Mouse (Mus musculus) frontal cortex, adult 2 months (tissue): ENCODE measurements around the gene Rhox4a2. TPM values are rescaled to one million over a fixed set of nuclear protein-coding genes. Genes with fewer than 3 reads are reported as not detected.
"Not testable (repeated sequence)": the region's sequence is repeated elsewhere in the genome, so short reads cannot be mapped to it uniquely, and the experiment has no call there.

Source experiments
- DNase-seq, 2 experiments: peaks; one replicate each; pipeline ENCODE4 v3.0.0; 2022; ENCODE audit warnings: low spot score in 1 of 2; ENCODE audit errors: extremely low spot score in 1 of 2
- polyA plus RNA-seq: library from polyadenylated mRNA; depleted of rRNA; stranded (reverse); fragments of >200 nt; gene quantifications from 2 replicates; pipeline ENCODE4 v1.2.3, GENCODE M21; 2012; rRNA removed

Rhox4a2 gene
- polyA plus RNA-seq, result not detected in 2 replicates

GRCm38 (mm10) chrX:37390548-37390947, at the start of gene Rhox4a2:
Gene Rhox4a2, plus strand, starts transcription at chrX:37390848.
- DNase-seq, result not testable (repeated sequence)

- DNase-seq, result not testable (repeated sequence)
These were observed 10.9 kb upstream of the Rhox4a2 start, which contains the start of gene Rhox3a2 for GRCm38 (mm10) chrX:37379728-37380127. Gene Rhox3a2, plus strand, starts transcription at chrX:37380028.

- not testable (repeated sequence) for DNase-seq
These were observed 21.1 kb downstream of the Rhox4a2 start, which contains the start of gene Rhox2b for GRCm38 (mm10) chrX:37411767-37412166. Gene Rhox2b, plus strand, starts transcription at chrX:37412067.

- not testable (repeated sequence) for DNase-seq
These were observed 41.5 kb downstream of the Rhox4a2 start, which contains the start of gene Rhox4b for GRCm38 (mm10) chrX:37432194-37432593. Gene Rhox4b, plus strand, starts transcription at chrX:37432494.

Other genes starting within 250 kb of the Rhox4a2 start
- gene Akap14, start 222.0 kb upstream of the Rhox4a2 start, polyA plus RNA-seq, result not detected in 2 replicates
- 579 and 627 TPM in 2 replicates for gene Ndufa1, start 199.7 kb upstream of the Rhox4a2 start, polyA plus RNA-seq
- 7.4 and 8.2 TPM in 2 replicates for gene Rnf113a1, start 199.6 kb upstream of the Rhox4a2 start, polyA plus RNA-seq
- 0.13 TPM in 1 of 2 replicates, not detected in the other for gene Gm9, start 179.8 kb upstream of the Rhox4a2 start, polyA plus RNA-seq
- not detected in 2 replicates for gene Rhox1, start 168.6 kb upstream of the Rhox4a2 start, polyA plus RNA-seq
- gene Rhox2a, start 145.9 kb upstream of the Rhox4a2 start, polyA plus RNA-seq, result not detected in 2 replicates
- gene Rhox3a, start 140.9 kb upstream of the Rhox4a2 start, polyA plus RNA-seq, result not detected in 2 replicates
- gene Rhox4a, start 125.5 kb upstream of the Rhox4a2 start, polyA plus RNA-seq, result not detected in 2 replicates
- not detected in 2 replicates for gene Rhox3a2, start 10.8 kb upstream of the Rhox4a2 start, polyA plus RNA-seq
- not detected in 2 replicates for gene Rhox2b, start 21.2 kb downstream of the Rhox4a2 start, polyA plus RNA-seq
- not detected in 2 replicates for gene Rhox4b, start 41.6 kb downstream of the Rhox4a2 start, polyA plus RNA-seq
- not detected in 2 replicates for gene Rhox2c, start 62.8 kb downstream of the Rhox4a2 start, polyA plus RNA-seq
- gene Rhox3c, start 67.7 kb downstream of the Rhox4a2 start, polyA plus RNA-seq, result not detected in 2 replicates
- not detected in 2 replicates for gene Rhox4c, start 89.5 kb downstream of the Rhox4a2 start, polyA plus RNA-seq
- not detected in 2 replicates for gene Rhox2d, start 102.6 kb downstream of the Rhox4a2 start, polyA plus RNA-seq
- gene Rhox4d, start 123.5 kb downstream of the Rhox4a2 start, polyA plus RNA-seq, result not detected in 2 replicates
- not detected in 2 replicates for gene Rhox2e, start 139.6 kb downstream of the Rhox4a2 start, polyA plus RNA-seq
- gene Rhox3e, start 151.2 kb downstream of the Rhox4a2 start, polyA plus RNA-seq, result not detected in 2 replicates
- not detected in 2 replicates for gene Rhox4e, start 166.6 kb downstream of the Rhox4a2 start, polyA plus RNA-seq
- not detected in 2 replicates for gene Rhox2f, start 180.6 kb downstream of the Rhox4a2 start, polyA plus RNA-seq
- not detected in 2 replicates for gene Rhox3f, start 190.1 kb downstream of the Rhox4a2 start, polyA plus RNA-seq
- not detected in 2 replicates for gene Rhox4f, start 216.9 kb downstream of the Rhox4a2 start, polyA plus RNA-seq
- gene Rhox3g, start 237.8 kb downstream of the Rhox4a2 start, polyA plus RNA-seq, result not detected in 2 replicates